Mouse (Mus musculus): ENCODE data around the gene 4930435E12Rik.

DNA sequence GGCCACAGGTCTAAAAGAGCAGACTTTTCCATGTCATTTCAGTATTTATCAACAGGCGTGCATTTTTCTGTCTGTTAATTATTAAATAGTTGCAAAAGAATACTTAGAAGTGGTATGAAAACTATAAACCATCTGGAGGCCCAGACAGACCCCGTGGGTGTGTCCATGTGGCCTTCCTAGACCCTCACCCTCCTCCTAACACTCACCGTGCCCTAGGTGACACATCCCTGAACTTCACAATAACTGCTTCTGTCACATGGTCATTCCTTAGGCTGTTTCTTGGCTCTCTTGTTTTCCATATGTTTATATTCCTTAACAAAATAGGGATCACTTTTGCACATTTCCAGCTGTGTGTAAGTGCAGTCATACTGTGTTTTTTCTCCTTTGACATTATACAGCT is 61.9 kb downstream of the 4930435E12Rik start:
- no peak for TF ChIP-seq CTCF (IDR thresholded peaks at IDR 0.05; ENCODE audit: low read depth)
- no peak for TF ChIP-seq EP300 (IDR thresholded peaks at IDR 0.05; ENCODE audit: low read depth)
